Mouse (Mus musculus): ENCODE measurements at regions not wholly inside any gene's neighbourhood (a gene's known extent, or its start where the extent isn't known, plus 50 kb on each side); places are given as distances from the start of the nearest gene placed in this dataset.

- no peak overlapping the region for H3K27ac ChIP-seq (replicated peaks)
- no peaks in the 10 kb centered on the region for H3K36me3 ChIP-seq
- WGBS, result 80% methylated on average over 2 of the region's 2 CpGs
- no peak for DNase-seq (ENCODE audit: low spot score)
- no peak overlapping the region for H3K4me3 ChIP-seq
- H3K9me3 ChIP-seq (replicated peaks), result no peaks in the 10 kb centered on the region
- peaks cover 6% of the 10 kb centered on the region for H3K4me1 ChIP-seq
- H3K27me3 ChIP-seq (ENCODE audit: low read depth, poor library complexity, severe bottlenecking), result no peaks in the 10 kb centered on the region
These were observed 110.1 kb upstream of the Igf1 start for GRCm38 (mm10) chr10:87747846-87748552.

- Histone ChIP-seq H3K4me1 (peaks cover 6% of the 10 kb centered on the region), H3K9me3 (replicated peaks) (no peaks in the 10 kb centered on the region), H3K4me3 (no peak overlapping the region), H3K27ac (replicated peaks) (no peak overlapping the region), H3K36me3 (no peaks in the 10 kb centered on the region), H3K27me3 (ENCODE audit: low read depth, poor library complexity, severe bottlenecking) (no peaks in the 10 kb centered on the region)
- WGBS, result 94% methylated on average over 4 of the region's 4 CpGs
- DNase-seq (ENCODE audit: low spot score), result no peak
These were observed 109.4 kb upstream of the Igf1 start for GRCm38 (mm10) chr10:87748631-87749193.

GRCm38 (mm10) chr10:87750321-87750720 lies 107.7 kb upstream of the Igf1 start:
- H3K36me3 ChIP-seq, result no peaks in the 10 kb centered on the region
- no peak overlapping the region for H3K4me3 ChIP-seq
- no peak for DNase-seq (ENCODE audit: low spot score)
- H3K9me3 ChIP-seq (replicated peaks), result no peaks in the 10 kb centered on the region
- H3K27me3 ChIP-seq (ENCODE audit: low read depth, poor library complexity, severe bottlenecking), result no peaks in the 10 kb centered on the region
- H3K27ac ChIP-seq (replicated peaks), result no peak overlapping the region
- H3K4me1 ChIP-seq, result no peaks in the 10 kb centered on the region

DNA sequence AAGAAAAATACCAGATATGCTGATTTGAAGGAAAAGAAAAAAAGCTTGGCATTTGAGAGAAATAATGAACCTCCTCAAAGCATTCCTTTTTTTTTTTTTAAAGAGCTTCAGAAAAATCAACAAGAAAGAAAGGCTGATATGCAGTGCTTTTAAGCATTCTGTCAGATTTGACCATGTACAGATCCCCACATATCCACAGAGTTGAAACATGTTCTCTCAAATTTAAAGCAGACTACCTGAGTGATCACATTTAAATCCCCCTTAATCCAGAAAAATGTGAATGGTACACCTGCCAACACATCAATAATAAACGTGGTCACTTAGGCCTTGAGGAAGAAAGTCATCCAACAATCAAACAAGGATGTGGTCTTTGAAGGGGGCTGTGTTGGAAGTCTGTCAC lies 107.1 kb upstream of the Igf1 start:
- Histone ChIP-seq H3K4me3 (no peak overlapping the region), H3K4me1 (no peaks in the 10 kb centered on the region), H3K36me3 (no peaks in the 10 kb centered on the region), H3K27ac (replicated peaks) (no peak overlapping the region), H3K27me3 (ENCODE audit: low read depth, poor library complexity, severe bottlenecking) (no peaks in the 10 kb centered on the region), H3K9me3 (replicated peaks) (no peaks in the 10 kb centered on the region)
- 55% methylated on average over 1 of the region's 1 CpGs for WGBS
- no peak for DNase-seq (ENCODE audit: low spot score)

DNA sequence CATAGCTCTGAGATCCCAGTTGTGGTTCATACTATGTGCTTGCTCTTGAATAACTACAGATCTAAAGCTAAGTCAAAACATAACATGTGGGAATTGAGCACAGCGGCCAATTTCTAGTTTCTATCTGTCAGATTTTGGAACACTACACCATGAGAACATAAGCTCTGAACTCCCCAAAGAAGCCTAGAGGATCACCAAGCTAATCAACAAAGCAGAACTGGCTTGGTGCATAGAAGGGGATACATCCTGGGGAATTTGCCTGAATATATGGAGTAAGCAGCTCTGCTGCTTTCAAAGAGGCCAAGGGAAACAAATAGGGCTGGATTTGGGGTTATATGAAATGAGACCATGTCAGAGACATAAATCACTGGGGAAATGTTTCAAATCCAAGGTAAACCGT lies 105.9 kb upstream of the Igf1 start:
- Histone ChIP-seq H3K27me3 (ENCODE audit: low read depth, poor library complexity, severe bottlenecking) (no peaks in the 10 kb centered on the region), H3K4me1 (no peaks in the 10 kb centered on the region), H3K4me3 (no peak overlapping the region), H3K9me3 (replicated peaks) (no peaks in the 10 kb centered on the region), H3K36me3 (no peaks in the 10 kb centered on the region), H3K27ac (replicated peaks) (no peak overlapping the region)
- 85% methylated on average over 2 of the region's 2 CpGs for WGBS
- no peak for DNase-seq (ENCODE audit: low spot score)

GRCm38 (mm10) chr10:87753483-87753882 lies 104.6 kb upstream of the Igf1 start:
- H3K4me1 ChIP-seq, result no peaks in the 10 kb centered on the region
- H3K36me3 ChIP-seq, result no peaks in the 10 kb centered on the region
- no peak overlapping the region for H3K27ac ChIP-seq (replicated peaks)
- 69% methylated on average over 1 of the region's 1 CpGs for WGBS
- no peaks in the 10 kb centered on the region for H3K27me3 ChIP-seq (ENCODE audit: low read depth, poor library complexity, severe bottlenecking)
- no peak overlapping the region for H3K4me3 ChIP-seq
- no peaks in the 10 kb centered on the region for H3K9me3 ChIP-seq (replicated peaks)
- no peak for DNase-seq (ENCODE audit: low spot score)

- DNase-seq (ENCODE audit: low spot score), result no peak
- no peak overlapping the region for H3K4me3 ChIP-seq
- H3K36me3 ChIP-seq, result no peaks in the 10 kb centered on the region
- H3K27me3 ChIP-seq (ENCODE audit: low read depth, poor library complexity, severe bottlenecking), result no peaks in the 10 kb centered on the region
- H3K4me1 ChIP-seq, result no peaks in the 10 kb centered on the region
- no peak overlapping the region for H3K27ac ChIP-seq (replicated peaks)
- WGBS, result 92% methylated on average over 5 of the region's 5 CpGs
- H3K9me3 ChIP-seq (replicated peaks), result no peaks in the 10 kb centered on the region
These were observed 96.5 kb upstream of the Igf1 start for GRCm38 (mm10) chr10:87761528-87762030.

- no peak for DNase-seq (ENCODE audit: low spot score)
- Histone ChIP-seq H3K9me3 (replicated peaks) (no peaks in the 10 kb centered on the region), H3K27ac (replicated peaks) (no peak overlapping the region), H3K4me3 (no peak overlapping the region), H3K4me1 (no peaks in the 10 kb centered on the region), H3K36me3 (no peaks in the 10 kb centered on the region), H3K27me3 (ENCODE audit: low read depth, poor library complexity, severe bottlenecking) (no peaks in the 10 kb centered on the region)
- WGBS, result 69% methylated on average over 4 of the region's 4 CpGs
These were observed 70.5 kb upstream of the Igf1 start for GRCm38 (mm10) chr10:87787521-87787920.

DNA sequence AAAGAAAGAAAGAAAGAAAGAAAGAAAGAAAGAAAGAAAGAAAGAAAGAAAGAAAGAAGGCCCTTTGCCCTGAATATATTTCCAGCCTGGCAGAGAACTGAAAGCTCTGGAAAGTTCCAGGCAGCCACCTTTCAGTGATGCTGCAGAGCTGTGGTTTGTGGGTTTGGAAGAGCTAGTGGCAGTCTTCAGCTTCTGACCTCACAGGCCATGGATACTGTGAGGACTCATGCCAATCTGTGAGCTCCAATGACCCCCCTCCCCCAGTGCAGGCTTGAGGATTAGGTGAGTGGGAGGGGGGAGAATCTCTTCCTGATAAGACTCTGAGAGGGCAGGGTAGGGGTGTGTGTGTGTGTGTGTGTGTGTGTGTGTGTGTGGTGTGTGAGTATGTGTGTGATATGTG lies 65.7 kb upstream of the Igf1 start:
- Histone ChIP-seq H3K27ac (replicated peaks) (no peak overlapping the region), H3K36me3 (no peaks in the 10 kb centered on the region), H3K27me3 (ENCODE audit: low read depth, poor library complexity, severe bottlenecking) (no peaks in the 10 kb centered on the region), H3K4me1 (no peaks in the 10 kb centered on the region), H3K4me3 (no peak overlapping the region), H3K9me3 (replicated peaks) (no peaks in the 10 kb centered on the region)
- no peak for DNase-seq (ENCODE audit: low spot score)

- H3K4me1 ChIP-seq, result no peaks in the 10 kb centered on the region
- H3K27me3 ChIP-seq (ENCODE audit: low read depth, poor library complexity, severe bottlenecking), result no peaks in the 10 kb centered on the region
- H3K9me3 ChIP-seq (replicated peaks), result no peaks in the 10 kb centered on the region
- H3K27ac ChIP-seq (replicated peaks), result no peak overlapping the region
- no peak for DNase-seq (ENCODE audit: low spot score)
- H3K4me3 ChIP-seq, result no peak overlapping the region
- 89% methylated on average over 5 of the region's 5 CpGs for WGBS
- no peaks in the 10 kb centered on the region for H3K36me3 ChIP-seq
These were observed 53.9 kb upstream of the Igf1 start for GRCm38 (mm10) chr10:87803936-87804791.

GRCm38 (mm10) chr10:87804792-87805082 lies 53.3 kb upstream of the Igf1 start:
- DNase-seq (ENCODE audit: low spot score), result no peak
- H3K27ac ChIP-seq (replicated peaks), result no peak overlapping the region
- no peaks in the 10 kb centered on the region for H3K9me3 ChIP-seq (replicated peaks)

More at GRCm38 (mm10) chr10:87804792-87805082, 53.3 kb upstream of the Igf1 start:
- 97% methylated on average over 1 of the region's 1 CpGs for WGBS
- H3K27me3 ChIP-seq (ENCODE audit: low read depth, poor library complexity, severe bottlenecking), result no peaks in the 10 kb centered on the region
- no peak overlapping the region for H3K4me3 ChIP-seq
- no peaks in the 10 kb centered on the region for H3K4me1 ChIP-seq
- no peaks in the 10 kb centered on the region for H3K36me3 ChIP-seq
